20 mouse cellular contexts compared by ENCODE assay signal in the genomic region with DNA sequence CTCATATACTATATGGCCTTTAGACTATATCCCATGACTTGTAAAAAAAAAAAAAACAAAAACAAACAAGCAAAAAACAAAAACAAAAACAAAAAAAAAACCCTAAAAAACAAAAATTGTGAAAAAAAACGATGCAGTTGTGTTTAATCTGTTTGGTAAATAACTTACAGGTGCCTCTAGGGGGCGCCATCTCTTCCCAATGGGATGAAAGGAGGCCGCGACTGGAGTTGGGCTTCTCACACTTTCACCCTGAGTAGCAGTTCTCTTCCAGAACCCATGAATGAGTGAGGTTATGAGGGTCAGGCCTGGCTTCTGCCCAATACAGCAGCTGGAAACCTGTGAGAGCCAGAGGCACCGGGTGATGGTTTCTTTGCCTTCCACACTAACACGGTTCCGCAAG. TPM values are rescaled to one million over a fixed set of nuclear protein-coding genes. Genes with fewer than 3 reads are reported as not detected.
DNase-seq lines count a peak whose midpoint lies in the region; TF ChIP-seq lines count a peak whose summit lies in the region.
"Had no signal": no experiment of that assay in that cellular context is flagged by ENCODE, and none has a peak within 500 bp of the region (broad histone marks: within the 10 kb centered on the region; RNA-seq: fewer than 3 reads in every experiment).

No protein-coding gene starts in this region.

- no peak for DNase-seq in layer of hippocampus, adult 2 months (ENCODE audit: low spot score in 2 of 2)
- DNase-seq in layer of hippocampus, postnatal 14 days (ENCODE audit: low spot score in 2 of 2), result no peak
- DNase-seq in CH12.LX (ENCODE audit: extremely low read depth), result peak; percentile 11
- DNase-seq in ES-E14 (ENCODE audit: low read depth, low spot score), result peak; percentile 58
- peak; percentile 53 for DNase-seq in retina, postnatal 1 day
- no peak for DNase-seq in right cerebral cortex, postnatal 25 days
- DNase-seq in layer of hippocampus, postnatal 10 days (ENCODE audit: low spot score in 2 of 2), result no peak
- DNase-seq: adrenal gland, postnatal 14 days; gastrocnemius, postnatal 14 days; heart, postnatal 36 days; thymus, adult 18-20 months had no signal

- no peaks in the 10 kb centered on the region for H3K9me3 ChIP-seq in CH12.LX (replicated peaks; ENCODE audit: low read length)
- no peaks in the 10 kb centered on the region for H3K9me3 ChIP-seq in ES-E14 (ENCODE audit: control insufficient read depth, insufficient read depth, low read depth, low read length)
- H3K9me3 ChIP-seq: embryonic facial prominence, embryonic 12.5 days; heart, embryonic 12.5 days; midbrain, embryonic 10.5 days had no signal

- TF ChIP-seq EP300 in CH12.LX (IDR thresholded peaks at IDR 0.05; ENCODE audit: low read length), result no peak

- dilution Hi-C loops in CH12.LX (cut with MboI; ENCODE audit: extremely low pct_ligation_motif_present, extremely low pct_unique_long_range_greater_than_20kb, low sequenced_read_pairs), result no loop called here

- peak; percentile 59 for TF ChIP-seq CTCF in layer of hippocampus, adult 2 months (conservative IDR thresholded peaks at IDR 0.05)
- TF ChIP-seq CTCF in CH12.LX (conservative IDR thresholded peaks at IDR 0.05 in 1 of 2, IDR thresholded peaks at IDR 0.05 in 1 of 2; ENCODE audit: low read depth in 2 of 2, low read length in 2 of 2), result peak in 1 of 2 experiments; percentile 34; a peak in 2 of 4 replicates

- H3K79me2 ChIP-seq in CH12.LX (replicated peaks; ENCODE audit: control insufficient read depth, extremely low read depth, insufficient read depth, poor library complexity, severe bottlenecking), result no peaks in the 10 kb centered on the region

- H3K27ac ChIP-seq in layer of hippocampus, adult 2 months, result no peak overlapping the region
- H3K27ac ChIP-seq in CH12.LX (ENCODE audit: insufficient read depth, low read depth) (no peak overlapping the region), ES-E14 (ENCODE audit: insufficient read depth, low read depth, low read length, poor library complexity, severe bottlenecking) (no peak overlapping the region)
- H3K27ac ChIP-seq: embryonic facial prominence, embryonic 12.5 days; midbrain, embryonic 10.5 days had no signal

- H3K9ac ChIP-seq in CH12.LX (ENCODE audit: insufficient read depth, low read depth) (no peak overlapping the region), ES-E14 (ENCODE audit: insufficient read depth, low read depth, low read length, poor library complexity, severe bottlenecking) (no peak overlapping the region)
- H3K9ac ChIP-seq: embryonic facial prominence, embryonic 12.5 days; heart, embryonic 12.5 days had no signal

- no peak overlapping the region for H3K4me3 ChIP-seq in layer of hippocampus, adult 2 months
- H3K4me3 ChIP-seq in CH12.LX (replicated peaks in 1 of 3; ENCODE audit: low read depth in 2 of 3, low read length in 2 of 3, poor library complexity in 1 of 3) (no peak overlapping the region), ES-E14 (ENCODE audit: insufficient read depth in 1 of 2, low read depth in 1 of 2, low read length in 2 of 2, poor library complexity in 1 of 2, severe bottlenecking in 1 of 2) (0 out of 4 replicates have a peak overlapping the region, but pooled peaks of 1 of the 2 experiments have one; percentile 36)
- H3K4me3 ChIP-seq: embryonic facial prominence, embryonic 12.5 days; heart, embryonic 12.5 days; midbrain, embryonic 10.5 days had no signal

- H3K4me1 ChIP-seq in CH12.LX (ENCODE audit: control insufficient read depth in 1 of 2, insufficient read depth in 2 of 2) (0 out of 4 replicates have a peak, but pooled peaks cover 0 to 2% of the 10 kb centered on the region in 2 experiments), ES-E14 (ENCODE audit: control insufficient read depth in 2 of 2, insufficient read depth in 2 of 2, low read length in 2 of 2, poor library complexity in 1 of 2) (peaks cover 0 to 2% of the 10 kb centered on the region in 2 experiments; a peak in 1 of 4 replicates)
- H3K4me1 ChIP-seq: embryonic facial prominence, embryonic 12.5 days; heart, embryonic 12.5 days; midbrain, embryonic 10.5 days had no signal

- no peaks in the 10 kb centered on the region for H3K27me3 ChIP-seq in CH12.LX (replicated peaks)
- H3K27me3 ChIP-seq: embryonic facial prominence, embryonic 12.5 days had no signal

- no peak overlapping the region for H3K4me2 ChIP-seq in CH12.LX (ENCODE audit: insufficient read depth, low read depth, poor library complexity, severe bottlenecking)
- H3K4me2 ChIP-seq: embryonic facial prominence, embryonic 12.5 days; heart, embryonic 12.5 days had no signal

- TF ChIP-seq RAD21 in CH12.LX (IDR thresholded peaks at IDR 0.05; ENCODE audit: low read depth, low read length), result no peak

- in situ Hi-C loops in CH12.LX (cut with MboI; ENCODE audit: low pct_ligation_motif_present, low pct_unique_long_range_greater_than_20kb, low sequenced_read_pairs), result no loop called here
- in situ Hi-C loops in ES-E14 (cut with MboI; ENCODE audit: low sequenced_read_pairs in 2 of 2, unreplicated experiment in 2 of 2), result no loop called here

- no peaks in the 10 kb centered on the region for H3K36me3 ChIP-seq in CH12.LX (replicated peaks in 1 of 2; ENCODE audit: control insufficient read depth in 1 of 2, insufficient read depth in 1 of 2, low read length in 1 of 2)
- no peaks in the 10 kb centered on the region for H3K36me3 ChIP-seq in ES-E14 (ENCODE audit: control insufficient read depth, insufficient read depth, low read length, poor library complexity, severe bottlenecking)
- H3K36me3 ChIP-seq: embryonic facial prominence, embryonic 12.5 days; heart, embryonic 12.5 days; midbrain, embryonic 10.5 days had no signal

- TF ChIP-seq POLR2A in CH12.LX (IDR thresholded peaks at IDR 0.05; ENCODE audit: low read depth, low read length), result no peak

TF ChIP-seq in CH12.LX, 34 proteins besides CTCF, POLR2A, EP300 and RAD21 (continues in another document):
- no peak for TF ChIP-seq USF2 (conservative IDR thresholded peaks at IDR 0.05; ENCODE audit: low read depth, low read length)
- no peak for TF ChIP-seq MXI1 (IDR thresholded peaks at IDR 0.05; ENCODE audit: low read depth, low read length)
- TF ChIP-seq JUN (IDR thresholded peaks at IDR 0.05; ENCODE audit: insufficient read depth, low read depth, low read length), result no peak
- TF ChIP-seq NRF1 (IDR thresholded peaks at IDR 0.05; ENCODE audit: low read depth, low read length), result no peak
- TF ChIP-seq ZKSCAN1 (IDR thresholded peaks at IDR 0.05; ENCODE audit: borderline replicate concordance, low read depth, low read length), result no peak
- TF ChIP-seq CHD1 (IDR thresholded peaks at IDR 0.05; ENCODE audit: low read depth, low read length), result no peak
- no peak for TF ChIP-seq USF1 (IDR thresholded peaks at IDR 0.05; ENCODE audit: low read depth, low read length)
- no peak for TF ChIP-seq GABPA (IDR thresholded peaks at IDR 0.05; ENCODE audit: insufficient replicate concordance, low read depth, low read length)
- no peak for TF ChIP-seq ELF1 (IDR thresholded peaks at IDR 0.05; ENCODE audit: low read depth, low read length)

TF ChIP-seq in ES-E14, 5 proteins besides CTCF, POLR2A, EP300 and RAD21:
- TF ChIP-seq ZC3H11A (IDR thresholded peaks at IDR 0.05; ENCODE audit: borderline replicate concordance, low read depth, low read length) (no peak), CHD2 (IDR thresholded peaks at IDR 0.05; ENCODE audit: low read depth, low read length) (no peak), MAFK (IDR thresholded peaks at IDR 0.05; ENCODE audit: insufficient read depth, low read depth, low read length) (no peak), ZNF384 (IDR thresholded peaks at IDR 0.05; ENCODE audit: low read depth, low read length) (no peak), HCFC1 (IDR thresholded peaks at IDR 0.05; ENCODE audit: borderline replicate concordance, insufficient read depth, low read length) (no peak)

RNA-seq across cellular contexts. Expression of gene Rbp3, which starts 11.9 kb away (rescaled TPM):
- total RNA-seq in layer of hippocampus, adult 2 months (2021), result not detected
- total RNA-seq in layer of hippocampus, postnatal 14 days (2021), result under 1 TPM; 0.09 to 0.10 TPM
- not detected in 2 replicates for total RNA-seq in CH12.LX (2012; rRNA removed)
- total RNA-seq in CH12.LX (2014; rRNA removed), result not detected in 2 replicates
- polyA plus RNA-seq in CH12.LX (2012; ENCODE audit: insufficient read length, low read depth), result not detected in 2 replicates
- total RNA-seq in ES-E14 (2012; rRNA removed), result not detected in 2 replicates
- total RNA-seq in layer of hippocampus, postnatal 10 days (2021), result not detected
- total RNA-seq: adrenal gland, postnatal 14 days; gastrocnemius, postnatal 14 days; heart, postnatal 36 days; liver, adult 2 months; neutrophil, adult 5-6 weeks had no signal
- polyA plus RNA-seq: intestine, embryonic 14.5 days; kidney, embryonic 16.5 days; liver, adult 2 months; lung, postnatal 0 days had no signal

RNA-seq across cellular contexts. Expression of gene Zfp488, which starts 12.9 kb away (rescaled TPM):
- total RNA-seq in layer of hippocampus, adult 2 months (2021), result 1 to 10 TPM; 4.3 to 5.0 TPM
- 10 to 100 TPM in 1 of 2 experiments, 1 to 10 TPM in 1; 9.7 to 10.6 TPM for total RNA-seq in layer of hippocampus, postnatal 14 days (2021)
- total RNA-seq in CH12.LX (2012; rRNA removed) (not detected in 2 replicates), CH12.LX (2014; rRNA removed) (not detected in 2 replicates), ES-E14 (2012; rRNA removed) (not detected in 2 replicates)
- polyA plus RNA-seq in CH12.LX (2012; ENCODE audit: insufficient read length, low read depth), result not detected in 2 replicates
- total RNA-seq in layer of hippocampus, postnatal 10 days (2021), result 1 to 10 TPM; 5.3 to 5.4 TPM
- total RNA-seq: adrenal gland, postnatal 14 days; heart, postnatal 36 days; neutrophil, adult 5-6 weeks had no signal
- polyA plus RNA-seq: heart, embryonic 12.5 days; kidney, embryonic 16.5 days; liver, adult 2 months; lung, postnatal 0 days had no signal

RNA-seq across cellular contexts. Expression of gene Gdf2, which starts 24.8 kb away (rescaled TPM):
- total RNA-seq in layer of hippocampus, adult 2 months (2021), result not detected
- total RNA-seq in layer of hippocampus, postnatal 14 days (2021), result not detected
- total RNA-seq in CH12.LX (2012; rRNA removed), result not detected in 2 replicates
- total RNA-seq in CH12.LX (2014; rRNA removed), result not detected in 2 replicates
- not detected in 2 replicates for polyA plus RNA-seq in CH12.LX (2012; ENCODE audit: insufficient read length, low read depth)
- not detected in 2 replicates for total RNA-seq in ES-E14 (2012; rRNA removed)
- total RNA-seq in layer of hippocampus, postnatal 10 days (2021), result not detected
- total RNA-seq: gastrocnemius, postnatal 14 days; left cerebral cortex, postnatal 25 days; neutrophil, adult 5-6 weeks had no signal
- polyA plus RNA-seq: embryonic facial prominence, embryonic 12.5 days; kidney, embryonic 16.5 days; lung, postnatal 0 days; midbrain, embryonic 10.5 days had no signal

RNA-seq across cellular contexts. Expression of gene Gdf10, which starts 42.3 kb away (rescaled TPM):
- total RNA-seq in layer of hippocampus, adult 2 months (2021), result 1 to 10 TPM; 5.4 to 5.5 TPM
- total RNA-seq in layer of hippocampus, postnatal 14 days (2021), result 1 to 10 TPM; 9.3 TPM
- total RNA-seq in CH12.LX (2012; rRNA removed) (not detected in 2 replicates), CH12.LX (2014; rRNA removed) (not detected in 2 replicates), ES-E14 (2012; rRNA removed) (0.05 TPM in 1 of 2 replicates, not detected in the other)
- polyA plus RNA-seq in CH12.LX (2012; ENCODE audit: insufficient read length, low read depth), result not detected in 2 replicates
- 10 to 100 TPM in 1 of 2 experiments, 1 to 10 TPM in 1; 9.7 to 12.3 TPM for total RNA-seq in layer of hippocampus, postnatal 10 days (2021)
- total RNA-seq: neutrophil, adult 5-6 weeks had no signal

RNA-seq across cellular contexts. Expression of gene Gm30083, which starts 49.3 kb away (rescaled TPM):
- not detected for total RNA-seq in layer of hippocampus, adult 2 months (2021)
- total RNA-seq in layer of hippocampus, postnatal 14 days (2021), result not detected
- total RNA-seq in CH12.LX (2012; rRNA removed) (not detected in 2 replicates), CH12.LX (2014; rRNA removed) (not detected in 2 replicates), ES-E14 (2012; rRNA removed) (not detected in 2 replicates)
- polyA plus RNA-seq in CH12.LX (2012; ENCODE audit: insufficient read length, low read depth), result not detected in 2 replicates
- not detected for total RNA-seq in layer of hippocampus, postnatal 10 days (2021)
- total RNA-seq: adrenal gland, postnatal 14 days; gastrocnemius, postnatal 14 days; heart, postnatal 36 days; left cerebral cortex, postnatal 25 days; liver, adult 2 months; neutrophil, adult 5-6 weeks had no signal
- polyA plus RNA-seq: embryonic facial prominence, embryonic 12.5 days; heart, embryonic 12.5 days; intestine, embryonic 14.5 days; kidney, embryonic 16.5 days; liver, adult 2 months; lung, postnatal 0 days; midbrain, embryonic 10.5 days had no signal

Comparison
In these comparisons a context has a peak if more than half of its experiments do, and no peak if none do; other contexts are left out.
1. DNase-seq: peak in CH12.LX (single experiment), ES-E14 (single experiment) and retina, postnatal 1 day (single experiment); none in layer of hippocampus, adult 2 months (0 of 2), layer of hippocampus, postnatal 14 days (0 of 2), right cerebral cortex, postnatal 25 days (single experiment) and layer of hippocampus, postnatal 10 days (0 of 2).